Mouse (Mus musculus) megakaryocyte, embryonic 14.5 days (primary cell): ENCODE measurements around the gene 4933415F23Rik.
"Not testable (repeated sequence)": the region's sequence is repeated elsewhere in the genome, so short reads cannot be mapped to it uniquely, and the experiment has no call there.

Source experiments
- FLI1 ChIP-seq: IDR thresholded peaks from 2 replicates; pipeline ENCODE4 v1.6.1; 2012; ENCODE audit warnings: low read length, inconsistent platforms, mixed read lengths
- GATA1 ChIP-seq: IDR thresholded peaks from 3 replicates; pipeline ENCODE4 v1.6.1; 2012; ENCODE audit warnings: mixed read lengths, low read length, inconsistent platforms, borderline replicate concordance

- TF ChIP-seq FLI1, GATA1: not testable (repeated sequence)
Measured at GRCm38 (mm10) chr1:23140530-23140929, 38.5 kb upstream of the 4933415F23Rik start.
